Mouse (Mus musculus) midbrain, embryonic 16.5 days (tissue): ENCODE data around the gene Arhgap32. TPM values are rescaled to one million over a fixed set of nuclear protein-coding genes. Genes with fewer than 3 reads are reported as not detected.

Source experiments
- ATAC-seq: fragments of 200-750 bp; cut with Nextera tagmentation; 2 replicates; pipeline ENCODE4 v1.8.0; 2017; ENCODE audit warnings: moderate TSS enrichment
- H3K27ac ChIP-seq: fragments of 300-500 bp; sonication (generic); 2 replicates; pipeline ENCODE4 v1.5.1; 2014; ENCODE audit warnings: mild to moderate bottlenecking, low read length, mixed read lengths
- H3K27me3 ChIP-seq: fragments of 300-500 bp; sonication (generic); 2 replicates; pipeline ENCODE4 v1.6.1; 2014; ENCODE audit warnings: low read depth, low read length, mixed read lengths; ENCODE audit not compliant: control insufficient read depth, insufficient read depth
- H3K36me3 ChIP-seq: fragments of 300-500 bp; sonication (generic); 2 replicates; pipeline ENCODE4 v1.6.1; 2014; ENCODE audit warnings: mild to moderate bottlenecking, low read length, moderate library complexity, mixed read lengths; ENCODE audit not compliant: control insufficient read depth, insufficient read depth
- H3K4me1 ChIP-seq: fragments of 300-500 bp; sonication (generic); 2 replicates; pipeline ENCODE4 v1.6.1; 2014; ENCODE audit warnings: mild to moderate bottlenecking, low read length, mixed read lengths; ENCODE audit not compliant: control insufficient read depth, insufficient read depth
- H3K4me2 ChIP-seq: fragments of 300-500 bp; sonication (generic); 2 replicates; pipeline ENCODE4 v1.6.1; 2014; ENCODE audit warnings: mild to moderate bottlenecking, low read length, mixed read lengths
- H3K4me3 ChIP-seq: fragments of 300-500 bp; sonication (generic); 2 replicates; pipeline ENCODE4 v1.5.1; 2014; ENCODE audit warnings: low read depth, mild to moderate bottlenecking, low read length, moderate library complexity, mixed read lengths
- H3K9ac ChIP-seq: fragments of 300-500 bp; sonication (generic); 2 replicates; pipeline ENCODE4 v1.6.1; 2014; ENCODE audit warnings: low read depth, low read length, mixed read lengths
- H3K9me3 ChIP-seq: fragments of 300-500 bp; sonication (generic); replicated peaks from 2 replicates; pipeline ENCODE4 v1.6.1; 2014; ENCODE audit warnings: mild to moderate bottlenecking, low read length, mixed read lengths; ENCODE audit not compliant: control insufficient read depth, poor library complexity, severe bottlenecking
- WGBS: fragments of 180-500 bp; shearing (Covaris S2); extraction: QIAGEN DNeasy Blood & Tissue Kit; methylation state at CpG from one replicate; pipeline ENCODE4 v1.1.7; 2014; 5-methylcytosine and 5-hydroxymethylcytosine counted together
- polyA plus RNA-seq: library from polyadenylated mRNA; unstranded; fragments of >200 nt; fragmentation: Nextera tagmentation; extraction: Ambion mirVana; gene quantifications from 2 replicates; pipeline ENCODE4 v1.2.1, GENCODE M21; 2015

Arhgap32 gene
- polyA plus RNA-seq, 1 experiment from 2014 or later = 11.3 TPM

DNA sequence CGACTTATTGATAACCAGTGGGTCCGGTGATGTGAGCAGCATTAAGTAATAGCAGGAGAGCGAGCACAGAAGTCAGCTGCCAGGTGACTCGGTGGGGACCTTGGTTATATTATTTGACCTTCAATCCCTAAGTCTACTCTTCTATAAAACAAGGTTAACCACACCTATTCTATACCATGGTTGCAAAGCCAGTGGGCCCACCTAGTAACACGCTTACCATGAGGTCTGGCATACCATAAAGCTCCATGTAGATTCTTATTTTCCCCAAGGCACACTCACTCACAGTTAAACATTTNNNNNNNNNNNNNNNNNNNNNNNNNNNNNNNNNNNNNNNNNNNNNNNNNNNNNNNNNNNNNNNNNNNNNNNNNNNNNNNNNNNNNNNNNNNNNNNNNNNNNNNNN, 167.7 kb downstream of the Arhgap32 start:
- Histone ChIP-seq H3K4me3 (no peak overlapping the region), H3K27me3 (no peaks in the 10 kb centered on the region), H3K4me2 (no peak overlapping the region), H3K27ac (no peak overlapping the region), H3K9ac (no peak overlapping the region), H3K36me3 (no peaks in the 10 kb centered on the region), H3K4me1 (no peaks in the 10 kb centered on the region), H3K9me3 (no peaks in the 10 kb centered on the region)
- 83% methylated on average over 5 of the region's 5 CpGs for WGBS
- ATAC-seq = no peak

DNA sequence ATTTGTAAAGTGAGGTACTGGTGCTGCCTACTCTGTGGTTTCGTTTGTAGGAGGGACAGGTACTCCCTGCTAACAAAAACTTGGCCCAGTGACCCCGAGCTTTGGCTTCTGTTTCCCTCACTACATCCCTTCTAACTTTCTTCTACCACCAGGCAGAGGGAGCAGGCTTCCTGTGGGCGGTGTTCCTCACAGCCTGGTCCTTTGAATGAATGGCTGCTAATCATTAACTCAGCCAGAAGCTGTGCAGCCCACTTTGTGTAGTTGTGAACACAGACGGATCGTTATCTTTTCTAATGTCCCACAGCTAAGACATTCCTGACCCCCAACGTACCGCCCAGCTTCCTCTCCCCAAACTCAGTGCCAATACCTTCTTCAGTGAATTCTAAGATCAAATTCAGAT, 175.7 kb downstream of the Arhgap32 start:
- H3K4me1 ChIP-seq = peaks cover 8% of the 10 kb centered on the region; the same call in 1 of the 2 replicates
- WGBS = 57% methylated on average over 7 of the region's 7 CpGs
- H3K4me2 ChIP-seq = no peak overlapping the region
- H3K27me3 ChIP-seq = no peaks in the 10 kb centered on the region
- no peaks in the 10 kb centered on the region for H3K9me3 ChIP-seq
- no peaks in the 10 kb centered on the region for H3K36me3 ChIP-seq
- no peak for ATAC-seq
- H3K27ac ChIP-seq = no peak overlapping the region
- no peak overlapping the region for H3K9ac ChIP-seq
- H3K4me3 ChIP-seq = no peak overlapping the region

DNA sequence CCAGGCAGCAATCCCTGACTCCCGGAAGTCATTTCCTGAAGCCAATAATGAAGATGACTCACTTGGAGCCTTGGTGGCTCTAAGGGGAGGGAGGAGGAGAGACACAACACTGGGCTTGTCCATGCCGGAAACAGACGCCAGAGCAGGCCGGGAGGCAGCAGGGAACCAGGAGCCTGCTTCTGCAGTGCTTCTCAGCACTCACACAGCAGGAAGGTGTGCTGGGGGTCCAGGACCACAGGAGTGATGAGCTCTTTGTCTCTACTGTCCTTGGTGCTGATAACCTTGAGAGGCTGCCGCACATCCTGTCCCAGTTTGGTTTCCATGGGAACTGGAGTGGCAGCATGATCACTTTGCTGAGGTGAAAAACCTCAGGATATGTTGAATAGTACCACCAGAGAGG, 176.8 kb downstream of the Arhgap32 start:
- Histone ChIP-seq H3K9me3 (no peaks in the 10 kb centered on the region), H3K4me3 (no peak overlapping the region), H3K36me3 (no peaks in the 10 kb centered on the region), H3K27ac (peak overlapping the region; percentile 81), H3K4me1 (peaks cover 8% of the 10 kb centered on the region; the same call in 1 of the 2 replicates), H3K27me3 (no peaks in the 10 kb centered on the region), H3K4me2 (no peak overlapping the region), H3K9ac (no peak overlapping the region)
- ATAC-seq = peak; percentile 80
- 34% methylated on average over 5 of the region's 5 CpGs for WGBS

DNA sequence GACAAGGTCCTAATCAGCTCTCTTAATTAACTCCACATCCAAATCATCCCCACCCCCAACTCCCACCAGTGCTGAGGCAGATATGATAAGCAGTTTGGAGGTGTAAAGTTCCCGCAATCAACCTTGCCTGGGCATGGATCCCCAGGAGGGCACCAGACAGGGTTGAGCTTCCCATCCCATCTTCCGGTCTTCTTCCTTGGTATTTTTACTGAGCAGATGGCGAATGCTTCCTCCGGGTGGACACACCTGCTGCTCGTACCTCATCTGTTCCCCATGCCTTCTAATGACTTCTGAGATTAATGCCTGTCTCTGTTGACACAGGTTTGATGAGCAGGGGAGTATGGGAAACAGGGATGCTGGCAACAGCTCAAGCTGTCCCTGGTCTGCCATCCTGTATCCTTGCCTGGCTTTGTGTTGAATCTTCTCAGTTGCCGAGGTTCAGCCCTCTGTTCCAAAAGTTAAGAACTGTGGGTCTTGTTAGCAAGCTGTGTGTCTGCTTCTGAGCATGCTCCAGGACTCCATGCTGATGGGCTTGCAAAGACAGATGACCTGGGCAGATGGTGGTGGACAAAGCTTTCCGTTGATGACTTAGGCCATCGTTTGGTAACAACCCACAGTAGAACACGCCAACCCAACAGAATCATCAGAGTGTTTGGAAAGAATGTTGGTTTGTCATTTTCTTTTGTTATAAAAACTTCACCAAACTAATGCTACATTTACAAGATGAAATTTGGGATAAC, 179.3 kb downstream of the Arhgap32 start:
- no peaks in the 10 kb centered on the region for H3K27me3 ChIP-seq
- no peak overlapping the region for H3K4me2 ChIP-seq
- H3K9ac ChIP-seq = no peak overlapping the region
- H3K4me3 ChIP-seq = no peak overlapping the region
- no peaks in the 10 kb centered on the region for H3K9me3 ChIP-seq
- ATAC-seq = no peak
- whole genome bisulfite sequencing = 85% methylated on average over 9 of the region's 9 CpGs
- H3K4me1 ChIP-seq = peaks cover 8% of the 10 kb centered on the region; the same call in 1 of the 2 replicates
- no peak overlapping the region for H3K27ac ChIP-seq
- no peaks in the 10 kb centered on the region for H3K36me3 ChIP-seq

DNA sequence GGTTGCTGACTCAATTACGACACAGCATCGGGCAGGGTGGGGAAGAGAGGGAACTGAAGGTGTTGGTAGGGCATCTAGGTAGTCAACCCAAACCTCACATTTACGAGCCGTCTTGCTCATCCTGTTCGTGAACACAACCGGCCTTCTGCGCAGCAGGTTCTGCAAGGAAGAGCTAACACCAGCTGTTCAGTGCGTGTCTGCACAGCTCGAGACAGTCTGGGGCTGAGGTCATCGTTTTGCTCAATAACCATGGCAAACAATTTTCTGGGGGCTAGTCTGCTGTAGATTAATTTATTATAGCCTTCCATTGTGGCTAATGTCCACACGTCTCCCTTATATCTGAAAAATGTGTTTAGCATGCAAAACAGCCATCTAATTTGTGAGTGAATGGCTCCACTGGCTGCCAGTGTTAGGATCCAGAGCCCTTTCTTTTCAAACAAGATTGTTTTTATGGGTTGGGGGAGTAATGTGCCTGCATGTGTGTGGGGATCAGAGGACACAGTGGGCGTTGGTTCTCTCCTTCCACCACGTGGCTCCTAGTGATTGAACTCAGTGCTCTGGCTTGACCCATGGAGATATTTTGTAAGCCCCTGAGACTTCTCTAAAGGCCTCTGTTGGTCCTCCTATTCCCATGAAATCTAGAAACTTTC, 186.7 kb downstream of the Arhgap32 start:
- no peaks in the 10 kb centered on the region for H3K9me3 ChIP-seq
- no peaks in the 10 kb centered on the region for H3K4me1 ChIP-seq
- H3K36me3 ChIP-seq = no peaks in the 10 kb centered on the region
- H3K27ac ChIP-seq = no peak overlapping the region
- peak; percentile 39; the same call in 1 of the 2 replicates for ATAC-seq
- no peak overlapping the region for H3K4me2 ChIP-seq
- WGBS = 47% methylated on average over 13 of the region's 13 CpGs
- H3K4me3 ChIP-seq = no peak overlapping the region
- H3K9ac ChIP-seq = no peak overlapping the region
- H3K27me3 ChIP-seq = no peaks in the 10 kb centered on the region

DNA sequence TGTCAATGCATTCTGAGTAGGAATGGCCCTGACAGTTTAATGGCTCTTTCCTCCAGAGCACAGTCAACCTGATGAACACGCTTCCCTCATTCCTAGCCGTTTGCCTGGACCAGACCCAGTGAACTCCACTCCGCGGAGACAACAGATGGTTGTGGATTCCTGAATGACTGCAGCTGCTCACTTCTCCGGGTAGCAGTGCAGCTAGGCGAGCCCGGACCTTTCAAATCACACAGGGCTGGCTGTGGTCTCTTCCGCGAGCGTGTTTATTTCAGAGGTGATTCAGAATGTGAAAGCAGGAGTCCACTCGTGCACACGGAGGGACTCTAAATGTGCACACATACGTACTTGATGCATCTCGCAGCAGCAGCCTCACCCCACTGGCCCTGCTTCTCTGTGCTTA, 195.8 kb downstream of the Arhgap32 start:
- H3K36me3 ChIP-seq = no peaks in the 10 kb centered on the region
- 0 out of 2 replicates have a peak, but pooled peaks have one; percentile 48 for ATAC-seq
- peak overlapping the region; percentile 10; the same call in 1 of the 2 replicates for H3K4me2 ChIP-seq
- no peak overlapping the region for H3K9ac ChIP-seq
- no peaks in the 10 kb centered on the region for H3K27me3 ChIP-seq
- H3K27ac ChIP-seq = no peak overlapping the region
- H3K4me1 ChIP-seq = peaks cover 4% of the 10 kb centered on the region; the same call in 1 of the 2 replicates
- no peak overlapping the region for H3K4me3 ChIP-seq
- WGBS = 49% methylated on average over 14 of the region's 14 CpGs
- H3K9me3 ChIP-seq = no peaks in the 10 kb centered on the region

DNA sequence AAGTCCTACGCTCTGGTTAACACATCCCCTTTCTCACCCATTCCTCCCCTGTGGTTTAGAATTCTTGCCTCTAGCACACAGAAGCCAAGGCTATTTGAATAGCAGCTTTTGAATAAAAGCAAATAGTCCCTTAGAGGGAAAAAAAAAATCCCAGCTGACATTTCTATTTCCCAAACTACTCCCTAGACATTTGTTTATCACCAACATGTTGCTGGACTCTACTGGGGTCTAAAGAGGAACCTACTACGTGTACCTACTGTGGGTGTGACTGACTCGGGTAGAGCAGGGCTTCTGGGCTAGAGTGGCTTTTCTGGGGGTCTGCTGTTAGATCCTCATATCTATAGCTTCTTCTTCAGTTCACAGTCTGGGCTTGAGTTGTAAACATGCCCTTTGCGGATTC, 196.3 kb downstream of the Arhgap32 start:
- no peak overlapping the region for H3K9ac ChIP-seq

DNA sequence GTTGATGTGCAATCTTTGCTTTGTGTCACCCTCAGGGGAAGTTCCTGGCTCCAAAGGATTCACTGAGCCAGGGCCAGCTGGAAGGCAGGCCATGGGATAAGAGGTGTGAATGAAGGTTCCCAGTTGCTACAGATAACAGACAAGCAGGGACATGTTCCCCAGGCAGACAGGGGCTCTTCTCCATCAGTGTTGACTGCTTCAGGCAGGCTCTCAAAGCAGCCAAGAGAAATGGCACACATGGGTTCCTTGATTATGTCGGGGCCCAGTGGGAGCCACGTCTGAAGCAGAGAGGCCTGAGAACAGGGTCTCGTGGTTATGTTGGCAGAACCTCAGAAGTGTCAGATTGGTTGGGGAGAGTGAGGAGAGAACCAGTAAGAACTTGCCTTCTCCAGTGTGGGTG, 198.1 kb downstream of the Arhgap32 start:
- Histone ChIP-seq H3K9me3 (no peaks in the 10 kb centered on the region), H3K4me3 (no peak overlapping the region), H3K4me2 (no peak overlapping the region), H3K27ac (no peak overlapping the region), H3K36me3 (no peaks in the 10 kb centered on the region), H3K9ac (no peak overlapping the region), H3K4me1 (peaks cover 4% of the 10 kb centered on the region; the same call in 1 of the 2 replicates), H3K27me3 (no peaks in the 10 kb centered on the region)
- WGBS = 88% methylated on average over 3 of the region's 3 CpGs
- no peak for ATAC-seq

More for the DNA sequence above, 196.3 kb downstream of the Arhgap32 start:
- no peak overlapping the region for H3K27ac ChIP-seq
- H3K36me3 ChIP-seq = no peaks in the 10 kb centered on the region
- no peaks in the 10 kb centered on the region for H3K9me3 ChIP-seq
- peaks cover 4% of the 10 kb centered on the region; the same call in 1 of the 2 replicates for H3K4me1 ChIP-seq
- peak overlapping the region; percentile 10; the same call in 1 of the 2 replicates for H3K4me2 ChIP-seq
- WGBS = 65% methylated on average over 4 of the region's 4 CpGs
- ATAC-seq = no peak
- no peaks in the 10 kb centered on the region for H3K27me3 ChIP-seq
- no peak overlapping the region for H3K4me3 ChIP-seq

DNA sequence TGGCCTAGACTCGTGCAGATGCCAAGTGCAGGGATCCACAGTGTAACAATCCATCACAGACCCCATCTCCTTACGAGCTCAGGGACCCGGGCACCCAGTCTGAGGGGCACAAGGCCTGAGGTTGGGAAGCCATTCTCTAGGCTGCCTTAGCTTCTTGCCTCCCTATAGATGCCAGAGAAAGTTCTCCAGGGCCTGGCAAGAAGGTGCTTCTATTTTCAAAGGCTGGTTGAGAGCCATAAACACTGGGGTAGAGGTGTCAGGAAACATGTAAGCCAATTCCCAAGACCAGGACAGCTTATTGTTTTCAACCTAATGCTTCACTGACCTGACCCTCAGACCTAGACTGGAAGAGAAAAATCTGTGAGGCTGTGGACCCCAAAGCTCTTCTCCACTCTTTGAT, 200.1 kb downstream of the Arhgap32 start:
- Histone ChIP-seq H3K36me3 (no peaks in the 10 kb centered on the region), H3K9ac (no peak overlapping the region), H3K4me2 (no peak overlapping the region), H3K4me1 (peaks cover 4% of the 10 kb centered on the region; the same call in 1 of the 2 replicates), H3K9me3 (no peaks in the 10 kb centered on the region), H3K27ac (no peak overlapping the region), H3K27me3 (no peaks in the 10 kb centered on the region), H3K4me3 (no peak overlapping the region)
- WGBS = 93% methylated on average over 3 of the region's 3 CpGs
- no peak for ATAC-seq
